Mouse (Mus musculus) megakaryocyte, adult 5-6 weeks (primary cell): ENCODE data around the gene Cx3cl1. TPM values are rescaled to one million over a fixed set of nuclear protein-coding genes. Genes with fewer than 3 reads are reported as not detected.

Source experiments
- ATAC-seq: 2 replicates; pipeline ENCODE4 v1.8.0; 2016; ENCODE audit warnings: mild to moderate bottlenecking, inconsistent platforms; ENCODE audit not compliant: poor library complexity, severe bottlenecking
- total RNA-seq, 2 experiments: library from RNA; stranded (forward) in 1 of 2; stranded (reverse) in 1 of 2; fragments of 153-499, 151-499 nt in 1 of 2; fragments of 221-1000, 200-1000 nt in 1 of 2; gene quantifications; 2 replicates each; pipeline versions ENCODE4 v1.2.3 to v1.2.4; 2015 to 2017

Cx3cl1 gene
- total RNA-seq, 2 experiments from 2014 or later: 0.13 TPM; not detected in 1

DNA sequence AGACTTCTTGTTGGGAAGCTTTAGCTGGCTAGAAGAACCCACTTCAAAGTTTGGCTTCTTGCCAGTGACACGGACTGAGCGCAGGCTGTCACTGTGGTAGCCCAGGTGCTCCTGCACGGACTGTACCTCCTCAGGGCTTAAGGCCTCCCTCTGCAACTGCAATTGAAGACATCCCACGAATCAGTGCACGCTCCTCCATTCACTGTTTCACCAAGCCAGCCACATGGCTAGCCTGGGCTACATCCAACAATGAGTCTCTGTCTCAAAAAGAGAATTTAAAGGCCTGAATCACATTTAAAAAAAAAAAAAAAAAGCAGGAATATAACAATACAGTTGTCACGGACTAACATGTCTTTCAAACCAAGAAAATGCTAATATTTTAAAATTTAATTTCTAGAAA, 56.5 kb downstream of the Cx3cl1 start:
- no peak for ATAC-seq

Other genes with a start within 250 kb of the Cx3cl1 start
- gene Cpne2, start 239.0 kb upstream of the Cx3cl1 start, total RNA-seq (2015): 51.2 and 57.6 TPM in 2 replicates
- gene Cpne2, start 239.0 kb upstream of the Cx3cl1 start, total RNA-seq (2017): 30.9 and 40.7 TPM in 2 replicates
- 31.8 and 36.4 TPM in 2 replicates for gene Rspry1, start 170.1 kb upstream of the Cx3cl1 start, total RNA-seq (2015)
- 34.2 and 35.3 TPM in 2 replicates for gene Rspry1, start 170.1 kb upstream of the Cx3cl1 start, total RNA-seq (2017)
- 27.8 and 33.4 TPM in 2 replicates for gene Fam192a, start 170.0 kb upstream of the Cx3cl1 start, total RNA-seq (2015)
- 93.2 and 103 TPM in 2 replicates for gene Fam192a, start 170.0 kb upstream of the Cx3cl1 start, total RNA-seq (2017)
- 33.7 and 43.6 TPM in 2 replicates for gene Arl2bp, start 105.4 kb upstream of the Cx3cl1 start, total RNA-seq (2015)
- gene Arl2bp, start 105.4 kb upstream of the Cx3cl1 start, total RNA-seq (2017): 79.9 and 111 TPM in 2 replicates
- gene Pllp, start 75.7 kb upstream of the Cx3cl1 start, total RNA-seq (2015): not detected in 2 replicates
- gene Pllp, start 75.7 kb upstream of the Cx3cl1 start, total RNA-seq (2017): not detected in 2 replicates
- gene Ccl22, start 26.4 kb upstream of the Cx3cl1 start, total RNA-seq (2015): not detected in 2 replicates
- not detected in 2 replicates for gene Ccl22, start 26.4 kb upstream of the Cx3cl1 start, total RNA-seq (2017)
- 2.4 TPM in 1 of 2 replicates, not detected in the other for gene Ccl17, start 38.4 kb downstream of the Cx3cl1 start, total RNA-seq (2015)
- 1.4 TPM in 1 of 2 replicates, not detected in the other for gene Ccl17, start 38.4 kb downstream of the Cx3cl1 start, total RNA-seq (2017)
- 12.8 and 16.6 TPM in 2 replicates for gene Coq9, start 66.3 kb downstream of the Cx3cl1 start, total RNA-seq (2015)
- 22.1 and 24.8 TPM in 2 replicates for gene Coq9, start 66.3 kb downstream of the Cx3cl1 start, total RNA-seq (2017)
- 13.0 and 28.9 TPM in 2 replicates for gene Ciapin1, start 66.3 kb downstream of the Cx3cl1 start, total RNA-seq (2015)
- gene Ciapin1, start 66.3 kb downstream of the Cx3cl1 start, total RNA-seq (2017): 13.5 and 19.5 TPM in 2 replicates
- gene Polr2c, start 85.4 kb downstream of the Cx3cl1 start, total RNA-seq (2015): 44.1 and 46.4 TPM in 2 replicates
- 40.3 and 43.5 TPM in 2 replicates for gene Polr2c, start 85.4 kb downstream of the Cx3cl1 start, total RNA-seq (2017)
- 0.75 TPM in 1 of 2 replicates, not detected in the other for gene Dok4, start 104.3 kb downstream of the Cx3cl1 start, total RNA-seq (2015)
- gene Dok4, start 104.3 kb downstream of the Cx3cl1 start, total RNA-seq (2017): 0.69 and 0.92 TPM in 2 replicates
- 1.8 and 3.3 TPM in 2 replicates for gene Ccdc102a, start 146.1 kb downstream of the Cx3cl1 start, total RNA-seq (2015)
- 9.1 and 10.7 TPM in 2 replicates for gene Ccdc102a, start 146.1 kb downstream of the Cx3cl1 start, total RNA-seq (2017)
- 0.58 and 2.4 TPM in 2 replicates for gene Adgrg5, start 151.7 kb downstream of the Cx3cl1 start, total RNA-seq (2015)
- 0.45 and 1.2 TPM in 2 replicates for gene Adgrg5, start 151.7 kb downstream of the Cx3cl1 start, total RNA-seq (2017)
- 7.3 and 7.8 TPM in 2 replicates for gene Adgrg1, start 202.7 kb downstream of the Cx3cl1 start, total RNA-seq (2015)
- 2.8 and 14.0 TPM in 2 replicates for gene Adgrg1, start 202.7 kb downstream of the Cx3cl1 start, total RNA-seq (2017)
- gene Adgrg3, start 245.7 kb downstream of the Cx3cl1 start, total RNA-seq (2015): 15.5 and 21.6 TPM in 2 replicates
- 28.8 and 38.7 TPM in 2 replicates for gene Adgrg3, start 245.7 kb downstream of the Cx3cl1 start, total RNA-seq (2017)